Mouse (Mus musculus) lung, adult 18-20 months (tissue): Measurements from ENCODE around the gene Fgfr2.

ENCODE experiments used
- DNase-seq, 2 experiments: peaks; one replicate each; pipeline ENCODE4 v3.0.0; 2022; ENCODE audit warnings: mixed read lengths in 2 of 2

The Fgfr2 gene

GRCm38 (mm10) chr7:131747152-131748010 lies 1375.8 kb downstream of the Fgfr2 start:
- no peak for DNase-seq

GRCm38 (mm10) chr7:131746752-131747151 lies 1376.4 kb downstream of the Fgfr2 start:
- DNase-seq: no peak

- no peak for DNase-seq
Observed at GRCm38 (mm10) chr7:131743193-131743592, 1380.0 kb downstream of the Fgfr2 start.

- no peak for DNase-seq
Observed at GRCm38 (mm10) chr7:131722783-131723575, 1400.2 kb downstream of the Fgfr2 start.

- DNase-seq: no peak
Observed at GRCm38 (mm10) chr7:131722316-131722715, 1400.8 kb downstream of the Fgfr2 start.

GRCm38 (mm10) chr7:131718280-131718679 lies 1404.9 kb downstream of the Fgfr2 start:
- no peak for DNase-seq

GRCm38 (mm10) chr7:131713076-131713475 lies 1410.1 kb downstream of the Fgfr2 start:
- no peak for DNase-seq

- DNase-seq: no peak
Observed at GRCm38 (mm10) chr7:131696889-131697288, 1426.3 kb downstream of the Fgfr2 start.

- peak in 1 of 2 experiments; percentile 2 for DNase-seq
Observed at GRCm38 (mm10) chr7:131687324-131687723, 1435.8 kb downstream of the Fgfr2 start.

GRCm38 (mm10) chr7:131677126-131677525 lies 1446.0 kb downstream of the Fgfr2 start:
- no peak for DNase-seq

GRCm38 (mm10) chr7:131670586-131670985 lies 1452.6 kb downstream of the Fgfr2 start:
- no peak for DNase-seq

- no peak for DNase-seq
Observed at GRCm38 (mm10) chr7:131669326-131669725, 1453.8 kb downstream of the Fgfr2 start.

- no peak for DNase-seq
Observed at GRCm38 (mm10) chr7:131660726-131661125, 1462.4 kb downstream of the Fgfr2 start.

GRCm38 (mm10) chr7:131656017-131656416 lies 1467.1 kb downstream of the Fgfr2 start:
- no peak for DNase-seq

GRCm38 (mm10) chr7:131653416-131653815 lies 1469.7 kb downstream of the Fgfr2 start:
- no peak for DNase-seq

GRCm38 (mm10) chr7:131651921-131652694 lies 1471.0 kb downstream of the Fgfr2 start:
- no peak for DNase-seq

GRCm38 (mm10) chr7:131650277-131650676 lies 1472.9 kb downstream of the Fgfr2 start:
- no peak for DNase-seq

- DNase-seq: no peak
Observed at GRCm38 (mm10) chr7:131648276-131648675, 1474.9 kb downstream of the Fgfr2 start.

- DNase-seq: no peak
Observed at GRCm38 (mm10) chr7:131647583-131647982, 1475.6 kb downstream of the Fgfr2 start.

- no peak for DNase-seq
Observed at GRCm38 (mm10) chr7:131644586-131644985, 1478.6 kb downstream of the Fgfr2 start.

GRCm38 (mm10) chr7:131644051-131644450 lies 1479.1 kb downstream of the Fgfr2 start:
- peak in 1 of 2 experiments; percentile 1 for DNase-seq

- DNase-seq: no peak
Observed at GRCm38 (mm10) chr7:131643341-131643840, 1479.8 kb downstream of the Fgfr2 start.

GRCm38 (mm10) chr7:131629562-131629961 lies 1493.6 kb downstream of the Fgfr2 start:
- DNase-seq: no peak
